Mouse (Mus musculus): ENCODE results near the gene Spock3. TPM values are rescaled to one million over a fixed set of nuclear protein-coding genes. Genes with fewer than 3 reads are reported as not detected.

Spock3 gene
- polyA plus RNA-seq, 1 experiment from 2014 or later = 4.5 TPM

DNA sequence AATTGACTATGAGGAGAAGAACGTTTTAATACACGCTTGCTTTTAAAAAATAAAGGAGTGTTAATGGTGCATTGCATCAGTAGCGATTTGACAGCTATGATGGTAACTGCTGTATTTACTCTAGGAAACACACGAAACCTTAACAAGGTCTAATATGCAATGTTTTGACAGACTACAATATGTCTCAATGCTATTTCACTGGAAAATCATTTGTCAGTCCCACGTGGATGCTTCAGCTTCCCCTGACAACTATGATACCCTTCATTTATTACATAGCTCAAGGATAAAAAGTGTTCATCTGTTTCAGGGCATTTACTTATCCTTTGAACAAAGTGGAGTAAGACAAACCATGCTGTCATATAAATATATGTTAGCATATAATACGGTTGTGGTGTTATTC is 417.8 kb downstream of the Spock3 start:
- Histone ChIP-seq H3K27ac (replicated peaks) (no peak overlapping the region), H3K4me1 (replicated peaks; ENCODE audit: control insufficient read depth, insufficient read depth) (no peaks in the 10 kb centered on the region), H3K36me3 (ENCODE audit: control insufficient read depth, insufficient read depth, low read length) (no peaks in the 10 kb centered on the region), H3K4me2 (replicated peaks; ENCODE audit: low read depth) (no peak overlapping the region), H3K4me3 (ENCODE audit: low read depth, low read length) (no peak overlapping the region), H3K9me3 (ENCODE audit: control insufficient read depth, low read length) (no peaks in the 10 kb centered on the region), H3K9ac (ENCODE audit: low read length) (no peak overlapping the region), H3K27me3 (ENCODE audit: control insufficient read depth, insufficient read depth, low read length) (no peaks in the 10 kb centered on the region)
- no peak for DNase-seq (ENCODE audit: low spot score)
- no peak for ATAC-seq (ENCODE audit: low FRiP score, low TSS enrichment)
- 67% methylated on average over 6 of the region's 6 CpGs for WGBS
- TF ChIP-seq EP300 (optimal IDR thresholded peaks at IDR 0.05) = no peak
- TF ChIP-seq CTCF (IDR thresholded peaks at IDR 0.05; ENCODE audit: low read depth) = no peak

- no peaks in the 10 kb centered on the region for H3K4me1 ChIP-seq (replicated peaks; ENCODE audit: control insufficient read depth, insufficient read depth)
- no peak overlapping the region for H3K4me2 ChIP-seq (replicated peaks; ENCODE audit: low read depth)
- no peaks in the 10 kb centered on the region for H3K9me3 ChIP-seq (ENCODE audit: control insufficient read depth, low read length)
- ATAC-seq (ENCODE audit: low FRiP score, low TSS enrichment) (no peak), DNase-seq (ENCODE audit: low spot score) (no peak)
- H3K27me3 ChIP-seq (ENCODE audit: control insufficient read depth, insufficient read depth, low read length) = no peaks in the 10 kb centered on the region
- no peak overlapping the region for H3K9ac ChIP-seq (ENCODE audit: low read length)
- no peak overlapping the region for H3K4me3 ChIP-seq (ENCODE audit: low read depth, low read length)
- H3K36me3 ChIP-seq (ENCODE audit: control insufficient read depth, insufficient read depth, low read length) = no peaks in the 10 kb centered on the region
- no peak overlapping the region for H3K27ac ChIP-seq (replicated peaks)
- no peak for TF ChIP-seq CTCF (IDR thresholded peaks at IDR 0.05; ENCODE audit: low read depth)
- TF ChIP-seq EP300 (optimal IDR thresholded peaks at IDR 0.05) = no peak
Measured at GRCm38 (mm10) chr8:63397659-63398058, 446.9 kb downstream of the Spock3 start.

Data from stomach, postnatal 0 days (tissue).